Mouse (Mus musculus) neural tube, embryonic 11.5 days (tissue): ENCODE measurements at regions not wholly inside any gene's neighbourhood (a gene's known extent, or its start where the extent isn't known, plus 50 kb on each side); places are given as distances from the start of the nearest gene placed in this dataset.
A peak's percentile ranks its signal among the peaks of the same experiment; 100 is the strongest.

Source experiments
- ATAC-seq: fragments of 200-750 bp; cut with Nextera tagmentation; 2 replicates; pipeline ENCODE4 v1.8.0; 2017; ENCODE audit warnings: moderate number of reproducible peaks, mild to moderate bottlenecking, moderate TSS enrichment, moderate library complexity; ENCODE audit not compliant: insufficient read depth, low FRiP score, low TSS enrichment
- DNase-seq: peaks from one replicate; pipeline ENCODE4 v3.0.0-alpha.2; 2015; ENCODE audit warnings: low spot score
- H3K27ac ChIP-seq: fragments of 300-500 bp; sonication (generic); 2 replicates; pipeline ENCODE4 v1.5.1; 2014; ENCODE audit warnings: low read depth, mild to moderate bottlenecking, low read length
- H3K27me3 ChIP-seq: fragments of 300-500 bp; sonication (generic); 2 replicates; pipeline ENCODE4 v1.6.1; 2014; ENCODE audit warnings: mild to moderate bottlenecking, low read length, mixed read lengths; ENCODE audit not compliant: control insufficient read depth, insufficient read depth
- H3K36me3 ChIP-seq: fragments of 300-500 bp; sonication (generic); 2 replicates; pipeline ENCODE4 v1.6.1; 2014; ENCODE audit warnings: mild to moderate bottlenecking, low read length, moderate library complexity, mixed read lengths; ENCODE audit not compliant: control insufficient read depth, insufficient read depth
- H3K4me1 ChIP-seq: fragments of 300-500 bp; sonication (generic); 2 replicates; pipeline ENCODE4 v1.6.1; 2014; ENCODE audit warnings: low read length, mixed read lengths; ENCODE audit not compliant: control insufficient read depth, insufficient read depth
- H3K4me2 ChIP-seq: fragments of 300-500 bp; sonication (generic); 2 replicates; pipeline ENCODE4 v1.6.1; 2014; ENCODE audit warnings: low read depth, mild to moderate bottlenecking, moderate library complexity
- H3K4me3 ChIP-seq: fragments of 300-500 bp; sonication (generic); 2 replicates; pipeline ENCODE4 v1.5.1; 2014; ENCODE audit warnings: low read depth, low read length
- H3K9ac ChIP-seq: fragments of 300-500 bp; sonication (generic); 2 replicates; pipeline ENCODE4 v1.6.1; 2014; ENCODE audit warnings: mild to moderate bottlenecking, low read length
- H3K9me3 ChIP-seq: fragments of 300-500 bp; sonication (generic); 2 replicates; pipeline ENCODE4 v1.6.1; 2016; ENCODE audit warnings: low read length; ENCODE audit not compliant: control insufficient read depth
- WGBS: fragments of 180-500 bp; shearing (Covaris S2); extraction: QIAGEN DNeasy Blood & Tissue Kit; methylation state at CpG from one replicate; pipeline ENCODE4 v1.1.7; 2014; 5-methylcytosine and 5-hydroxymethylcytosine counted together

- H3K4me3 ChIP-seq: no peak overlapping the region
- peak; percentile 59 for DNase-seq
- H3K9me3 ChIP-seq: no peaks in the 10 kb centered on the region
- H3K9ac ChIP-seq: no peak overlapping the region
- H3K4me2 ChIP-seq: no peak overlapping the region
- 32% methylated on average over 17 of the region's 17 CpGs for WGBS
- peak overlapping the region; percentile 56; the same call in 1 of the 2 replicates for H3K27ac ChIP-seq
- peaks cover 19% of the 10 kb centered on the region for H3K4me1 ChIP-seq
- H3K36me3 ChIP-seq: no peaks in the 10 kb centered on the region
- ATAC-seq: no peak
- no peaks in the 10 kb centered on the region for H3K27me3 ChIP-seq
Observed at GRCm38 (mm10) chr9:61315371-61316298, 56.5 kb upstream of the Tle3 start.

DNA sequence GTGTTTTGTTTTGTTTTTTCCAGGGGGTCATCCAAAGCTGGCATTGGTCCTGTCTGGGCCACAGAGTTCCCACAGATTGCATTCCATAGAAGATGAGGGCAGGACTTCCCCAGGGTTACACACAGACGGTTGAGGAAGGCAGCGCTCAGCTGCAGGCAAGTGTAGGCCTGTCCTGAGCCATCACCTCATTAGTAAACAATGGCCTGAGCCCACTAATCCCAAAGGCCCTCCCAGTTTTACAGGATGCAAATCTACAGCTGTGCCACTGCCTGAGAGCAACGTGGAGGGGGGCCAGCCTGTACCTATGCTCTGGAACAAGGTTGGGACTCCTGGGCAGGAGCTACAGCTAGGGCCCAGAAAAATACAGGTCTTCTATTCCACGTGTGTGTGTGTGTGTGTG, 55.7 kb upstream of the Tle3 start:
- Histone ChIP-seq H3K4me3 (no peak overlapping the region), H3K9me3 (no peaks in the 10 kb centered on the region), H3K27me3 (no peaks in the 10 kb centered on the region), H3K27ac (no peak overlapping the region), H3K4me2 (no peak overlapping the region), H3K36me3 (no peaks in the 10 kb centered on the region), H3K9ac (no peak overlapping the region), H3K4me1 (peaks cover 19% of the 10 kb centered on the region)
- ATAC-seq: no peak
- DNase-seq: no peak
- 13% methylated on average over 4 of the region's 4 CpGs for WGBS

DNA sequence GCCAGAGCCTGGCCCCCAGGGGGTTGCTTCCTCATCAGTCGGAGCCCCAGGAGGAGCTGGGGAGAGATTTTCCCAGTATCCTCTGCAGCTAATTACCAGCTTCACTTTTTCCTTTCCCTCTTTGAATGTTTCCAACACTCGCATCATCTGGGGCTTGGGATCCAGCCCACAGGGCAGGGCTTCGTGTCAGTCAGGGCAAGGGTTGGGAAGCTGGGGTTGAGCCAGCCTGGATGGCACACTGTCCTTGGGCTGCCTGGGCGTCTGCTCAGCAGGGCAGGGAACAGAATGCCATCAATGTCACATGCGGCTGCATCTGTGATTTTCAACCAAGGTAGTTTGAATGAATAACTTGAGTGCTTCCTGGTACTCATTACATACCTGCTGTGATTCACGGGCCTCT, 52.4 kb upstream of the Tle3 start:
- Histone ChIP-seq H3K4me2 (no peak overlapping the region), H3K36me3 (no peaks in the 10 kb centered on the region), H3K9ac (no peak overlapping the region), H3K27ac (no peak overlapping the region), H3K27me3 (no peaks in the 10 kb centered on the region), H3K4me3 (no peak overlapping the region), H3K4me1 (peaks cover 23% of the 10 kb centered on the region), H3K9me3 (no peaks in the 10 kb centered on the region)
- ATAC-seq (no peak), DNase-seq (no peak)
- 59% methylated on average over 6 of the region's 6 CpGs for WGBS

DNA sequence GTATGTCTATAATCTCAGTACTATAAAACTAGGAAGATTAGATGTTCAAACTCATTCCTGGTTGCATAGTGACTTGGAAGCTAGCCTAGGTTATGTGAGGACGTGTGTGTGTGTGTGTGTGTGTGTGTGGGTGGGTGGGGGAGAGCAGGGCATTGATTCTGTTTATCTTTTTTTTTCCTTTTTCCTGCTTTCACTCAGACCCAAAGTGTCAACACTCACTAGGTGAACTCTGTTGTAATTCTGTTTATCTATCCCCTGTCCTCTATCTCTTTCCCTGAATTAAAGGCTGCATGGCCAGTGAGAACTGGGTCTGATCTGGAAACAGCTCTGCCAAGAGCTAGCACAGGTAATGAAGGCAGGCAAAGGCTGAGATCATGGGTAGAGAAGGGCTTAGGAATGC, 50.9 kb upstream of the Tle3 start:
- Histone ChIP-seq H3K4me1 (peaks cover 17% of the 10 kb centered on the region), H3K27me3 (no peaks in the 10 kb centered on the region), H3K27ac (no peak overlapping the region), H3K4me3 (no peak overlapping the region), H3K9me3 (no peaks in the 10 kb centered on the region), H3K9ac (no peak overlapping the region), H3K36me3 (no peaks in the 10 kb centered on the region), H3K4me2 (no peak overlapping the region)
- no peak for ATAC-seq
- 82% methylated on average over 1 of the region's 1 CpGs for WGBS
- no peak for DNase-seq

DNA sequence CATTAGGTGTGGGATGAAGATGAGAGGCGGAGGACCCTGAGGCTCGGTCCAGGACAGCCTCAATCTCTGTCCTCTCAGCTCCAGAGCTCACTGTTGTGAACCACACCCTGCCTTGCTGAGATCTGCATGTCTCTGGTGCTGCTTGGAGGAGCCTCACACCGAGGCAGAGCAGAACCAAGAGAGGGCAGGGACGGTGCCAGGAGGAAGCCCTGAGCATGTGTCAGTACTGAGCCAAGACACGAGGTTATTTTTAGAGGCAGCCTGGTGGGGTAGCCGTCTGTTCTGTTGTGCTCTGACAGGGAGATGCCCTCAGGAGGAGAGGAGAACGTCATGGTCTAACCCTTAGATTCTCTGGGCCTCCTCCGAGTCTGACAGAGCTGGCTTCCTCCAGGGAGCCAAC, 50.3 kb upstream of the Tle3 start:
- no peaks in the 10 kb centered on the region for H3K9me3 ChIP-seq
- H3K4me2 ChIP-seq: no peak overlapping the region
- 67% methylated on average over 8 of the region's 8 CpGs for WGBS
- no peaks in the 10 kb centered on the region for H3K36me3 ChIP-seq
- no peaks in the 10 kb centered on the region for H3K27me3 ChIP-seq
- no peak overlapping the region for H3K4me3 ChIP-seq
- no peak overlapping the region for H3K27ac ChIP-seq
- H3K9ac ChIP-seq: no peak overlapping the region
- DNase-seq (no peak), ATAC-seq (no peak)
- peaks cover 19% of the 10 kb centered on the region for H3K4me1 ChIP-seq

GRCm38 (mm10) chr9:61322333-61322732, 49.8 kb upstream of the Tle3 start:
- ATAC-seq (no peak), DNase-seq (no peak)
- no peaks in the 10 kb centered on the region for H3K36me3 ChIP-seq
- H3K4me2 ChIP-seq: no peak overlapping the region
- peaks cover 20% of the 10 kb centered on the region for H3K4me1 ChIP-seq
- WGBS: 63% methylated on average over 11 of the region's 11 CpGs
- H3K9me3 ChIP-seq: no peaks in the 10 kb centered on the region
- no peaks in the 10 kb centered on the region for H3K27me3 ChIP-seq
- H3K27ac ChIP-seq: no peak overlapping the region
- no peak overlapping the region for H3K9ac ChIP-seq
- H3K4me3 ChIP-seq: no peak overlapping the region
